Mouse (Mus musculus) midbrain, postnatal 0 days (tissue): ENCODE results near the gene 4930578C19Rik. TPM values are rescaled to one million over a fixed set of nuclear protein-coding genes. Genes with fewer than 3 reads are reported as not detected.

Experiments used
- ATAC-seq: fragments of 200-750 bp; cut with Nextera tagmentation; 2 replicates; pipeline ENCODE4 v1.8.0; 2017; ENCODE audit warnings: moderate number of reproducible peaks, mild to moderate bottlenecking, moderate TSS enrichment, moderate library complexity; ENCODE audit not compliant: low FRiP score
- DNase-seq: peaks from one replicate; pipeline ENCODE4 v3.0.0-alpha.2; 2015; ENCODE audit warnings: low spot score
- H3K27ac ChIP-seq: fragments of 300-500 bp; sonication (generic); 2 replicates; pipeline ENCODE4 v1.5.1; 2014; ENCODE audit warnings: low read depth, mild to moderate bottlenecking, low read length, mixed read lengths
- H3K27me3 ChIP-seq: fragments of 300-500 bp; sonication (generic); 2 replicates; pipeline ENCODE4 v1.6.1; 2014; ENCODE audit warnings: low read length, control low read depth, mixed read lengths; ENCODE audit not compliant: insufficient read depth
- H3K36me3 ChIP-seq: fragments of 300-500 bp; sonication (generic); 2 replicates; pipeline ENCODE4 v1.6.1; 2014; ENCODE audit warnings: low read length, control low read depth, mixed read lengths; ENCODE audit not compliant: insufficient read depth
- H3K4me1 ChIP-seq: fragments of 300-500 bp; sonication (generic); 2 replicates; pipeline ENCODE4 v1.6.1; 2014; ENCODE audit warnings: mild to moderate bottlenecking, control low read depth, antibody characterized with exemption, low read length, mixed read lengths; ENCODE audit not compliant: insufficient read depth
- H3K4me2 ChIP-seq: fragments of 300-500 bp; sonication (generic); 2 replicates; pipeline ENCODE4 v1.6.1; 2014; ENCODE audit warnings: low read depth, mild to moderate bottlenecking, low read length, mixed read lengths; ENCODE audit not compliant: poor library complexity, severe bottlenecking
- H3K4me3 ChIP-seq: fragments of 300-500 bp; sonication (generic); 2 replicates; pipeline ENCODE4 v1.5.1; 2014; ENCODE audit warnings: low read depth, mild to moderate bottlenecking, low read length, moderate library complexity
- H3K9ac ChIP-seq: fragments of 300-500 bp; sonication (generic); replicated peaks from 2 replicates; pipeline ENCODE4 v1.6.1; 2014; ENCODE audit warnings: mild to moderate bottlenecking, low read length, moderate library complexity, mixed read lengths; ENCODE audit not compliant: poor library complexity, severe bottlenecking
- H3K9me3 ChIP-seq: fragments of 300-500 bp; sonication (generic); 2 replicates; pipeline ENCODE4 v1.6.1; 2016; ENCODE audit warnings: low read length, control low read depth
- CTCF ChIP-seq: IDR thresholded peaks from 2 replicates; pipeline ENCODE4 v1.5.1; 2016; ENCODE audit warnings: antibody characterized with exemption, mild to moderate bottlenecking
- WGBS: fragments of 180-500 bp; shearing (Covaris S2); extraction: QIAGEN DNeasy Blood & Tissue Kit; methylation state at CpG from one replicate; pipeline ENCODE4 v1.1.7; 2014; 5-methylcytosine and 5-hydroxymethylcytosine counted together
- polyA plus RNA-seq: library from polyadenylated mRNA; unstranded; fragments of >200 nt; fragmentation: Nextera tagmentation; extraction: Ambion mirVana; gene quantifications from 2 replicates; pipeline ENCODE4 v1.2.1, GENCODE M21; 2015
- total RNA-seq: library from RNA; depleted of rRNA; stranded (reverse); fragments of >200 nt; gene quantifications from 2 replicates; pipeline ENCODE4 v1.2.3, GENCODE M21; 2014

The 4930578C19Rik gene
- total and polyA plus RNA-seq, 2 experiments from 2014 or later: 0.90 to 2.0 TPM

- DNase-seq (no peak), ATAC-seq (no peak)
- Histone ChIP-seq H3K27ac (no peak overlapping the region), H3K27me3 (no peaks in the 10 kb centered on the region), H3K4me1 (no peaks in the 10 kb centered on the region), H3K36me3 (no peaks in the 10 kb centered on the region), H3K9ac (no peak overlapping the region), H3K4me2 (no peak overlapping the region), H3K4me3 (no peak overlapping the region), H3K9me3 (no peaks in the 10 kb centered on the region)
- no peak for TF ChIP-seq CTCF
- 98% methylated on average over 4 of the region's 4 CpGs for WGBS
These were observed 38.0 kb downstream of the 4930578C19Rik start for GRCm38 (mm10) chrX:18423206-18423605.

- no peak overlapping the region for H3K27ac ChIP-seq
- H3K4me2 ChIP-seq: no peak overlapping the region
- H3K9me3 ChIP-seq: no peaks in the 10 kb centered on the region
- DNase-seq (no peak), ATAC-seq (no peak)
- H3K9ac ChIP-seq: no peak overlapping the region
- no peak overlapping the region for H3K4me3 ChIP-seq
- no peaks in the 10 kb centered on the region for H3K4me1 ChIP-seq
- WGBS: 94% methylated on average over 4 of the region's 4 CpGs
- TF ChIP-seq CTCF: no peak
- no peaks in the 10 kb centered on the region for H3K36me3 ChIP-seq
- H3K27me3 ChIP-seq: no peaks in the 10 kb centered on the region
These were observed 40.9 kb downstream of the 4930578C19Rik start for GRCm38 (mm10) chrX:18420161-18420784.

GRCm38 (mm10) chrX:18418977-18419376 is 42.2 kb downstream of the 4930578C19Rik start:
- 50% methylated on average over 1 of the region's 1 CpGs for WGBS
- Histone ChIP-seq H3K4me3 (no peak overlapping the region), H3K9ac (no peak overlapping the region), H3K27me3 (no peaks in the 10 kb centered on the region), H3K36me3 (no peaks in the 10 kb centered on the region), H3K4me2 (no peak overlapping the region), H3K9me3 (no peaks in the 10 kb centered on the region), H3K4me1 (no peaks in the 10 kb centered on the region), H3K27ac (no peak overlapping the region)
- no peak for TF ChIP-seq CTCF
- no peak for DNase-seq
- ATAC-seq: no peak

- 93% methylated on average over 2 of the region's 2 CpGs for WGBS
- H3K27ac ChIP-seq: no peak overlapping the region
- no peak for ATAC-seq
- no peak overlapping the region for H3K4me2 ChIP-seq
- H3K4me1 ChIP-seq: no peaks in the 10 kb centered on the region
- H3K9me3 ChIP-seq: no peaks in the 10 kb centered on the region
- no peaks in the 10 kb centered on the region for H3K36me3 ChIP-seq
- no peak overlapping the region for H3K9ac ChIP-seq
- no peak overlapping the region for H3K4me3 ChIP-seq
- no peaks in the 10 kb centered on the region for H3K27me3 ChIP-seq
- no peak for TF ChIP-seq CTCF
- DNase-seq: no peak
These were observed 46.6 kb downstream of the 4930578C19Rik start for GRCm38 (mm10) chrX:18414560-18414959.

GRCm38 (mm10) chrX:18411071-18411840 is 49.9 kb downstream of the 4930578C19Rik start:
- no peaks in the 10 kb centered on the region for H3K36me3 ChIP-seq
- H3K4me1 ChIP-seq: no peaks in the 10 kb centered on the region
- no peaks in the 10 kb centered on the region for H3K27me3 ChIP-seq
- H3K4me3 ChIP-seq: no peak overlapping the region
- DNase-seq: no peak
- no peak for TF ChIP-seq CTCF
- H3K9me3 ChIP-seq: no peaks in the 10 kb centered on the region
- H3K4me2 ChIP-seq: no peak overlapping the region
- 75% methylated on average over 10 of the region's 10 CpGs for WGBS
- H3K9ac ChIP-seq: no peak overlapping the region
- ATAC-seq: no peak
- H3K27ac ChIP-seq: no peak overlapping the region

- Histone ChIP-seq H3K27ac (no peak overlapping the region), H3K4me1 (no peaks in the 10 kb centered on the region), H3K36me3 (no peaks in the 10 kb centered on the region), H3K27me3 (no peaks in the 10 kb centered on the region), H3K9me3 (no peaks in the 10 kb centered on the region), H3K9ac (no peak overlapping the region), H3K4me2 (no peak overlapping the region), H3K4me3 (no peak overlapping the region)
- DNase-seq (peak; percentile 0), ATAC-seq (no peak)
- 59% methylated on average over 2 of the region's 2 CpGs for WGBS
- no peak for TF ChIP-seq CTCF
These were observed 51.6 kb downstream of the 4930578C19Rik start for GRCm38 (mm10) chrX:18409598-18409997.
